Mouse (Mus musculus) lung, embryonic 14.5 days (tissue): ENCODE measurements around the gene Bnip1. TPM values are rescaled to one million over a fixed set of nuclear protein-coding genes. Genes with fewer than 3 reads are reported as not detected.

Source experiments
- ATAC-seq: fragments of 200-750 bp; cut with Nextera tagmentation; 2 replicates; pipeline ENCODE4 v1.8.0; 2017; ENCODE audit warnings: mild to moderate bottlenecking, moderate TSS enrichment, moderate library complexity; ENCODE audit not compliant: insufficient read depth
- DNase-seq: peaks from one replicate; pipeline ENCODE4 v3.0.0-alpha.2; 2015
- H3K27ac ChIP-seq: fragments of 300-500 bp; sonication (generic); 2 replicates; pipeline ENCODE4 v1.5.1; 2014; ENCODE audit warnings: low read depth, mild to moderate bottlenecking, moderate library complexity
- H3K27me3 ChIP-seq: fragments of 300-500 bp; sonication (generic); 2 replicates; pipeline ENCODE4 v1.6.1; 2014; ENCODE audit warnings: low read length, control low read depth; ENCODE audit not compliant: insufficient read depth
- H3K36me3 ChIP-seq: fragments of 300-500 bp; sonication (generic); 2 replicates; pipeline ENCODE4 v1.6.1; 2014; ENCODE audit warnings: control low read depth; ENCODE audit not compliant: insufficient read depth
- H3K4me1 ChIP-seq: fragments of 300-500 bp; sonication (generic); 2 replicates; pipeline ENCODE4 v1.6.1; 2014; ENCODE audit warnings: antibody characterized with exemption, control low read depth; ENCODE audit not compliant: insufficient read depth
- H3K4me2 ChIP-seq: fragments of 300-500 bp; sonication (generic); 2 replicates; pipeline ENCODE4 v1.6.1; 2014; ENCODE audit warnings: mild to moderate bottlenecking
- H3K4me3 ChIP-seq: fragments of 300-500 bp; sonication (generic); 2 replicates; pipeline ENCODE4 v1.5.1; 2014; ENCODE audit warnings: low read depth, low read length
- H3K9ac ChIP-seq: fragments of 300-500 bp; sonication (generic); 2 replicates; pipeline ENCODE4 v1.6.1; 2014
- H3K9me3 ChIP-seq: fragments of 300-500 bp; sonication (generic); 2 replicates; pipeline ENCODE4 v1.6.1; 2016; ENCODE audit warnings: low read depth, low read length, control low read depth
- CTCF ChIP-seq: IDR thresholded peaks from 2 replicates; pipeline ENCODE4 v1.5.1; 2016; ENCODE audit warnings: antibody characterized with exemption, low read depth
- WGBS: fragments of 180-500 bp; shearing (Covaris S2); extraction: QIAGEN DNeasy Blood & Tissue Kit; methylation state at CpG from one replicate; pipeline ENCODE4 v1.1.7; 2014; 5-methylcytosine and 5-hydroxymethylcytosine counted together
- polyA plus RNA-seq: library from polyadenylated mRNA; unstranded; fragments of >200 nt; fragmentation: Nextera tagmentation; extraction: Ambion mirVana; gene quantifications from 2 replicates; pipeline ENCODE4 v1.2.1, GENCODE M21; 2014

The Bnip1 gene
- polyA plus RNA-seq, 1 experiment from 2014 or later, result 49.7 TPM

- H3K27me3 ChIP-seq, result peaks cover 94% of the 10 kb centered on the region
- 9% methylated on average over 7 of the region's 7 CpGs for WGBS
- no peaks in the 10 kb centered on the region for H3K9me3 ChIP-seq
- H3K4me1 ChIP-seq, result no peaks in the 10 kb centered on the region
- ATAC-seq (no peak), DNase-seq (no peak)
- H3K4me3 ChIP-seq, result no peak overlapping the region
- H3K36me3 ChIP-seq, result no peaks in the 10 kb centered on the region
- TF ChIP-seq CTCF, result no peak
- H3K4me2 ChIP-seq, result no peak overlapping the region
- H3K9ac ChIP-seq, result no peak overlapping the region
- no peak overlapping the region for H3K27ac ChIP-seq
These were observed 56.7 kb downstream of the Bnip1 start for GRCm38 (mm10) chr17:26837546-26837985.

GRCm38 (mm10) chr17:26838191-26838910 lies 57.5 kb downstream of the Bnip1 start:
- Histone ChIP-seq H3K27me3 (peaks cover 98% of the 10 kb centered on the region), H3K9ac (no peak overlapping the region), H3K9me3 (no peaks in the 10 kb centered on the region), H3K36me3 (no peaks in the 10 kb centered on the region), H3K4me2 (peak overlapping the region; percentile 42; the same call in 1 of the 2 replicates), H3K4me3 (peak overlapping the region; percentile 20; the same call in 1 of the 2 replicates), H3K4me1 (no peaks in the 10 kb centered on the region), H3K27ac (no peak overlapping the region)
- TF ChIP-seq CTCF, result no peak
- DNase-seq, result no peak
- no peak for ATAC-seq
- WGBS, result 2% methylated on average over 37 of the region's 37 CpGs

- H3K27ac ChIP-seq, result no peak overlapping the region
- H3K4me3 ChIP-seq, result peak overlapping the region; percentile 20
- H3K27me3 ChIP-seq, result peaks cover 100% of the 10 kb centered on the region
- no peak overlapping the region for H3K9ac ChIP-seq
- H3K36me3 ChIP-seq, result no peaks in the 10 kb centered on the region
- WGBS, result under 1% methylated on average over 87 of the region's 87 CpGs
- ATAC-seq, result no peak
- peak overlapping the region; percentile 42 for H3K4me2 ChIP-seq
- no peaks in the 10 kb centered on the region for H3K4me1 ChIP-seq
- no peaks in the 10 kb centered on the region for H3K9me3 ChIP-seq
- peak; percentile 28 for DNase-seq
- no peak for TF ChIP-seq CTCF
These were observed 58.2 kb downstream of the Bnip1 start for GRCm38 (mm10) chr17:26838911-26839717.

- H3K4me1 ChIP-seq, result 0 out of 2 replicates have a peak, but pooled peaks cover 3% of the 10 kb centered on the region
- no peak for ATAC-seq
- no peak overlapping the region for H3K27ac ChIP-seq
- TF ChIP-seq CTCF, result no peak
- no peak overlapping the region for H3K9ac ChIP-seq
- 5% methylated on average over 26 of the region's 26 CpGs for WGBS
- H3K4me3 ChIP-seq, result peak overlapping the region; percentile 20
- peak overlapping the region; percentile 42; the same call in 1 of the 2 replicates for H3K4me2 ChIP-seq
- DNase-seq, result no peak
- H3K36me3 ChIP-seq, result no peaks in the 10 kb centered on the region
- peaks cover 100% of the 10 kb centered on the region for H3K27me3 ChIP-seq
- H3K9me3 ChIP-seq, result no peaks in the 10 kb centered on the region
These were observed 59.0 kb downstream of the Bnip1 start for GRCm38 (mm10) chr17:26839718-26840438.

- Histone ChIP-seq H3K4me3 (peak overlapping the region; percentile 26; the same call in 1 of the 2 replicates), H3K36me3 (no peaks in the 10 kb centered on the region), H3K27ac (no peak overlapping the region), H3K27me3 (peaks cover 100% of the 10 kb centered on the region), H3K4me2 (no peak overlapping the region), H3K4me1 (0 out of 2 replicates have a peak, but pooled peaks cover 3% of the 10 kb centered on the region), H3K9me3 (no peaks in the 10 kb centered on the region), H3K9ac (no peak overlapping the region)
- DNase-seq, result no peak
- WGBS, result 16% methylated on average over 9 of the region's 9 CpGs
- no peak for TF ChIP-seq CTCF
- no peak for ATAC-seq
These were observed 59.5 kb downstream of the Bnip1 start for GRCm38 (mm10) chr17:26840439-26840780.

- Histone ChIP-seq H3K4me2 (peak overlapping the region; percentile 45), H3K9me3 (no peaks in the 10 kb centered on the region), H3K27ac (no peak overlapping the region), H3K4me1 (0 out of 2 replicates have a peak, but pooled peaks cover 3% of the 10 kb centered on the region), H3K36me3 (no peaks in the 10 kb centered on the region), H3K9ac (peak overlapping the region; percentile 20; the same call in 1 of the 2 replicates), H3K27me3 (peaks cover 100% of the 10 kb centered on the region), H3K4me3 (peak overlapping the region; percentile 26)
- 2% methylated on average over 48 of the region's 48 CpGs for WGBS
- no peak for TF ChIP-seq CTCF
- ATAC-seq (no peak), DNase-seq (no peak)
These were observed 60.3 kb downstream of the Bnip1 start for GRCm38 (mm10) chr17:26840922-26841731.
